Mouse (Mus musculus): ENCODE data around the gene Gpr146.

GRCm38 (mm10) chr5:139423026-139423865, 45.7 kb downstream of the Gpr146 start, which contains the start of gene Gper1:
- TF ChIP-seq GATA1 (IDR thresholded peaks at IDR 0.05; ENCODE audit: borderline replicate concordance, low read length) (no peak), CTCF (IDR thresholded peaks at IDR 0.05; ENCODE audit: low read depth, low read length) (no peak), TAL1 (conservative IDR thresholded peaks at IDR 0.05; ENCODE audit: low read depth, low read length) (no peak), POLR2AphosphoS5 (IDR thresholded peaks at IDR 0.05; ENCODE audit: insufficient replicate concordance, low read depth, low read length) (no peak), GATA2 (IDR thresholded peaks at IDR 0.05; ENCODE audit: borderline replicate concordance, low read depth, low read length) (no peak)
